Mouse (Mus musculus) MEL (cell line): ENCODE measurements around the gene Il24. TPM values are rescaled to one million over a fixed set of nuclear protein-coding genes. Genes with fewer than 3 reads are reported as not detected.

Experiments
- DNase-seq: peaks from one replicate; pipeline ENCODE4 v3.0.0; 2011; ENCODE audit warnings: low read depth, low spot score
- H3K27ac ChIP-seq: 2 replicates; pipeline ENCODE4 v1.5.1; 2012; ENCODE audit warnings: low read depth, mild to moderate bottlenecking, control low read depth, low read length, moderate library complexity; ENCODE audit not compliant: control insufficient read depth
- H3K27me3 ChIP-seq, 2 experiments: fragments of 150-350 bp in 1 of 2; sonication (generic) in 1 of 2; 2 replicates each; pipeline ENCODE4 v1.6.1; 2012; ENCODE audit warnings: low read length in 2 of 2, mild to moderate bottlenecking in 2 of 2, improper control_type of control experiment in 1 of 2, moderate library complexity in 1 of 2; ENCODE audit not compliant: insufficient read depth in 2 of 2, control insufficient read depth in 1 of 2
- H3K36me3 ChIP-seq, 2 experiments: 2 replicates each; pipeline ENCODE4 v1.6.1; 2012 to 2014; ENCODE audit warnings: low read length in 2 of 2, improper control_type of control experiment in 1 of 2, inconsistent platforms in 1 of 2, mild to moderate bottlenecking in 1 of 2; ENCODE audit not compliant: insufficient read depth in 2 of 2, control insufficient read depth in 1 of 2
- H3K4me1 ChIP-seq, 2 experiments: fragments of 150-350 bp in 1 of 2; sonication (generic) in 1 of 2; 2 replicates each; pipeline ENCODE4 v1.6.1; 2012; ENCODE audit warnings: low read length in 2 of 2, improper control_type of control experiment in 1 of 2, mild to moderate bottlenecking in 1 of 2; ENCODE audit not compliant: insufficient read depth in 2 of 2, control insufficient read depth in 1 of 2
- H3K4me3 ChIP-seq, 2 experiments: fragments of 150-350 bp in 1 of 2; sonication (generic) in 1 of 2; 2 replicates each; pipeline ENCODE4 v1.5.1; 2012; ENCODE audit warnings: low read depth in 2 of 2, low read length in 2 of 2, mild to moderate bottlenecking in 2 of 2, moderate library complexity in 2 of 2, control low read depth in 1 of 2, improper control_type of control experiment in 1 of 2; ENCODE audit not compliant: control insufficient read depth in 1 of 2, insufficient read depth in 1 of 2
- H3K79me2 ChIP-seq: 2 replicates; pipeline ENCODE4 v1.6.1; 2012; ENCODE audit warnings: mild to moderate bottlenecking, low read length, moderate library complexity; ENCODE audit not compliant: control insufficient read depth, poor library complexity, insufficient read depth
- H3K9ac ChIP-seq: 2 replicates; pipeline ENCODE4 v1.6.1; 2012; ENCODE audit warnings: low read depth, mild to moderate bottlenecking, control low read depth, low read length, moderate library complexity; ENCODE audit not compliant: control insufficient read depth, poor library complexity, severe bottlenecking
- H3K9me3 ChIP-seq: fragments of 150-350 bp; sonication (generic); replicated peaks from 2 replicates; pipeline ENCODE4 v1.6.1; 2012; ENCODE audit warnings: mild to moderate bottlenecking, low read length, improper control_type of control experiment, moderate library complexity; ENCODE audit not compliant: insufficient read depth
- E2F4 ChIP-seq: IDR thresholded peaks from 2 replicates; pipeline ENCODE4 v1.6.1; 2011; ENCODE audit warnings: low read depth, low read length, improper control_type of control experiment, borderline replicate concordance
- EP300 ChIP-seq, 2 experiments: IDR thresholded peaks; 2 replicates each; pipeline ENCODE4 v1.6.1; 2011; ENCODE audit warnings: improper control_type of control experiment in 2 of 2, low read length in 2 of 2, low read depth in 1 of 2, mild to moderate bottlenecking in 1 of 2
- GABPA ChIP-seq: IDR thresholded peaks from 2 replicates; pipeline ENCODE4 v1.6.1; 2012; ENCODE audit warnings: low read depth, mild to moderate bottlenecking, inconsistent platforms, low read length, improper control_type of control experiment, moderate library complexity
- GATA1 ChIP-seq: IDR thresholded peaks from 2 replicates; pipeline ENCODE4 v1.6.1; 2011; ENCODE audit warnings: low read depth, low read length, improper control_type of control experiment
- JUND ChIP-seq: IDR thresholded peaks from 2 replicates; pipeline ENCODE4 v1.6.1; 2011; ENCODE audit warnings: low read depth, mild to moderate bottlenecking, improper control_type of control experiment, low read length
- KAT2A ChIP-seq: conservative IDR thresholded peaks from 2 replicates; pipeline ENCODE4 v1.6.1; 2012; ENCODE audit warnings: low read depth, low read length, improper control_type of control experiment, inconsistent platforms
- MAFK ChIP-seq: IDR thresholded peaks from 2 replicates; pipeline ENCODE4 v1.6.1; 2011; ENCODE audit warnings: low read depth, mild to moderate bottlenecking, low read length, improper control_type of control experiment, borderline replicate concordance
- MYB ChIP-seq: IDR thresholded peaks from 2 replicates; pipeline ENCODE4 v1.6.1; 2011; ENCODE audit warnings: mild to moderate bottlenecking, low read depth, low read length, improper control_type of control experiment
- NELFE ChIP-seq: IDR thresholded peaks from 2 replicates; pipeline ENCODE4 v1.6.1; 2011; ENCODE audit warnings: low read depth, low read length, improper control_type of control experiment
- NRF1 ChIP-seq: IDR thresholded peaks from 2 replicates; pipeline ENCODE4 v1.6.1; 2014; ENCODE audit warnings: low read depth, mild to moderate bottlenecking, inconsistent platforms, low read length, improper control_type of control experiment, moderate library complexity; ENCODE audit not compliant: poor library complexity, insufficient read depth, severe bottlenecking
- POLR2A ChIP-seq, 2 experiments: IDR thresholded peaks; 2 replicates each; pipeline ENCODE4 v1.6.1; 2011 to 2012; ENCODE audit warnings: low read length in 2 of 2, mild to moderate bottlenecking in 2 of 2, control low read depth in 1 of 2, improper control_type of control experiment in 1 of 2, low read depth in 1 of 2, moderate library complexity in 1 of 2; ENCODE audit not compliant: control insufficient read depth in 1 of 2, insufficient read depth in 1 of 2, poor library complexity in 1 of 2
- POLR2AphosphoS2 ChIP-seq: IDR thresholded peaks from 2 replicates; pipeline ENCODE4 v1.6.1; 2011; ENCODE audit warnings: low read length, improper control_type of control experiment
- RAD21 ChIP-seq: IDR thresholded peaks from 2 replicates; pipeline ENCODE4 v1.6.1; 2011; ENCODE audit warnings: mild to moderate bottlenecking, low read depth, low read length, improper control_type of control experiment
- SMC3 ChIP-seq: IDR thresholded peaks from 2 replicates; pipeline ENCODE4 v1.6.1; 2011; ENCODE audit warnings: low read depth, low read length, improper control_type of control experiment
- TAL1 ChIP-seq: IDR thresholded peaks from 2 replicates; pipeline ENCODE4 v1.6.1; 2012; ENCODE audit warnings: mild to moderate bottlenecking, inconsistent platforms, low read length, moderate library complexity, mixed read lengths
- UBTF ChIP-seq: IDR thresholded peaks from 2 replicates; pipeline ENCODE4 v1.6.1; 2012; ENCODE audit warnings: low read depth, mild to moderate bottlenecking, inconsistent platforms, low read length, improper control_type of control experiment, moderate library complexity, borderline replicate concordance; ENCODE audit not compliant: insufficient read depth
- USF1 ChIP-seq: IDR thresholded peaks from 2 replicates; pipeline ENCODE4 v1.6.1; 2014; ENCODE audit warnings: low read depth, mild to moderate bottlenecking, inconsistent platforms, low read length, improper control_type of control experiment, moderate library complexity
- ZKSCAN1 ChIP-seq: IDR thresholded peaks from 2 replicates; pipeline ENCODE4 v1.6.1; 2012; ENCODE audit warnings: low read depth, mild to moderate bottlenecking, inconsistent platforms, low read length, improper control_type of control experiment, moderate library complexity
- ZNF384 ChIP-seq: IDR thresholded peaks from 2 replicates; pipeline ENCODE4 v1.6.1; 2012; ENCODE audit warnings: low read depth, mild to moderate bottlenecking, inconsistent platforms, low read length, improper control_type of control experiment
- polyA plus RNA-seq, 2 experiments: library from polyadenylated mRNA; stranded (reverse) in 1 of 2; unstranded in 1 of 2; fragments of >175 nt in 1 of 2; fragments of >200 nt in 1 of 2; gene quantifications; 2 replicates each; pipeline versions ENCODE4 v1.2.1 to v1.2.4; 2012; ENCODE audit warnings: low replicate concordance in 2 of 2, low read depth in 1 of 2; ENCODE audit not compliant: insufficient read length in 2 of 2, insufficient read depth in 1 of 2, missing spikeins in 1 of 2
- total RNA-seq: library from RNA; depleted of rRNA; stranded (reverse); fragments of 300-350 nt; gene quantifications from 2 replicates; pipeline ENCODE4 v1.2.3, GENCODE M21; 2012; rRNA removed

Il24 gene
- total RNA-seq (not detected in 2 replicates), polyA plus RNA-seq (not detected)

GRCm38 (mm10) chr1:130887354-130887753 lies at the start of gene Il24:
Gene Il24, minus strand, starts transcription at chr1:130887454.
- Histone ChIP-seq H3K9ac (no peak within 1 kb of the TSS), H3K4me3 (no peak within 1 kb of the TSS), H3K9me3 (no peaks in the 10 kb centered on the region), H3K27me3 (peaks cover 2 to 31% of the 10 kb centered on the region in 2 experiments)
- DNase-seq, result no peak
- TF ChIP-seq ZNF384 (no peak), MYB (no peak), POLR2AphosphoS2 (no peak), USF1 (no peak), E2F4 (no peak), RAD21 (no peak), SMC3 (no peak), MAFK (no peak), JUND (no peak), NELFE (no peak), POLR2A (IDR thresholded peaks at IDR 0.05; ENCODE audit: control insufficient read depth in 1 of 2, insufficient read depth in 1 of 2, low read depth in 1 of 2, low read length in 2 of 2, poor library complexity in 1 of 2) (no peak), TAL1 (no peak), EP300 (IDR thresholded peaks at IDR 0.05; ENCODE audit: low read depth in 1 of 2, low read length in 2 of 2) (no peak), UBTF (no peak)
- TF ChIP-seq, all 39 proteins: peak for 0
- H3K4me1 ChIP-seq, result no peaks in the 10 kb centered on the region
- no peak within 1 kb of the TSS for H3K27ac ChIP-seq
- H3K79me2 ChIP-seq, result no peaks in the 10 kb centered on the region
- no peaks in the 10 kb centered on the region for H3K36me3 ChIP-seq

- Histone ChIP-seq H3K4me1 (no peaks in the 10 kb centered on the region), H3K27me3 (peaks cover 0 to 2% of the 10 kb centered on the region in 2 experiments; a peak in 3 of 4 replicates), H3K4me3 (no peak overlapping the region), H3K79me2 (no peaks in the 10 kb centered on the region), H3K36me3 (no peaks in the 10 kb centered on the region), H3K9me3 (no peaks in the 10 kb centered on the region), H3K9ac (no peak overlapping the region), H3K27ac (no peak overlapping the region)
- TF ChIP-seq MAFK (no peak), KAT2A (no peak), NRF1 (no peak), E2F4 (no peak), POLR2AphosphoS2 (no peak), GABPA (no peak), SMC3 (no peak), ZNF384 (no peak), GATA1 (no peak), USF1 (no peak), ZKSCAN1 (no peak)
- DNase-seq, result no peak
These were observed 49.1 kb upstream of the Il24 start for GRCm38 (mm10) chr1:130936351-130936750.
